Mouse (Mus musculus) 416B (cell line): ENCODE data around the gene Uimc1.
A peak's percentile ranks its signal among the peaks of the same experiment; 100 is the strongest.
"Not testable (repeated sequence)": the region's sequence is repeated elsewhere in the genome, so short reads cannot be mapped to it uniquely, and the experiment has no call there.

Experiments
- DNase-seq: peaks from one replicate; pipeline ENCODE4 v3.0.0; 2011; ENCODE audit warnings: low read depth

The Uimc1 gene

DNA sequence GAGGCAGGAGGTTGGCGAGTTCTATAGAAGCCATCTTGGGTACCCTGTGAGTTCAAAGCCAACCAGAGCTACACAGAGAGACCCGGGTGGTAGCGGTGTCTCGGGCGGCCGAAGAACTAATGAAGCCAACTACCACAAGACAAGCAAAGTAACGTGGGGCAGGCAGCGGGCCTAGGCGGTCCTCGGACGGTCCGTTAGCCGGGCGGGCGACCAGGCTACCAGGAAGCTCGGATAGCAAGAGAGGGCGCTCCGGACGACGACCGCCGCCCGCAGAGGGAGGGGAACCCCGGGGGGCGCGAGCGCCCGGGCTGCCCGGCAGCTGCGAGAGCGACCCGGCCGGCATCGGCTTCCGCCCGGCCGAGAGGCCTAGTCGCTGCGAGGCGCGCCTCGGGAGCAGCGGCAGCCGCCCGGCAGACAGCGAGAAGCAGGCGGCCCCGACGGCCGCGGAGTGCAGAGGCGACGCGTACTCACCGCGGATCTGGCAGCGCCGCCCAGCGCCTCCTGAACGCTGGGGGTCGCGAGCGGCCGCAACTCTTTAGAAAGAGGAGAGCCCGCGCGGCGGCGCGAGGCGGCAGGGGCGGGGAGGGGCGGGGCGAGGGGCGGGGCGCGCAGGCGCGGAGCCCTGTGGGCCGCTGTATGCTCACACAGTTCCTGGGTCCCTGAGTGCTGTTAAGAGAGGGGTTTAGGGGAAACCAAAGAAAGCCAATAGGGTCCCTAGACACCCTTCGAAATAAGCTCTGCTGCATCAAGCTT is at the start of gene Uimc1:
Uimc1 (minus strand) TSS at position 575 of the 753 bp plus-strand sequence.
- peak; percentile 85 for DNase-seq

DNA sequence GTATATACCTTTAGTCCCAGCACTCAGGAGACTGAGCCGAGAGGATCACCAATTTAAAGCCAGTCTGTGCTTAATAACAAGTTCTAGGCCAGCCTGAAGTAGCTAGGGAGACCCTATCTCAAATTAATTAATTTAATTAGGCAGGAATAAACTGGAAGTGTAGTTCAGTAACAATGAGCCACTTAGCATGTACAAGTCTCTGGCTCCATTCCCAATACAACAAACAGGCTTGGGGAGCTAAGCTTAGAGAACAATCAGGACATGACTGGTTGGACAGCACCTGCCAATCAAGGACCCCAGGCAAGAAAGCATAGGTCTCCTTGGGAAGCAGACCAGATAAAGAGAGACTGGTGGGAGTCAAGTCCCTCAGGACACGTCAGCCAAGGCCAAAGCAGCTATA is 40.2 kb upstream of the Uimc1 start:
- DNase-seq = no peak

DNA sequence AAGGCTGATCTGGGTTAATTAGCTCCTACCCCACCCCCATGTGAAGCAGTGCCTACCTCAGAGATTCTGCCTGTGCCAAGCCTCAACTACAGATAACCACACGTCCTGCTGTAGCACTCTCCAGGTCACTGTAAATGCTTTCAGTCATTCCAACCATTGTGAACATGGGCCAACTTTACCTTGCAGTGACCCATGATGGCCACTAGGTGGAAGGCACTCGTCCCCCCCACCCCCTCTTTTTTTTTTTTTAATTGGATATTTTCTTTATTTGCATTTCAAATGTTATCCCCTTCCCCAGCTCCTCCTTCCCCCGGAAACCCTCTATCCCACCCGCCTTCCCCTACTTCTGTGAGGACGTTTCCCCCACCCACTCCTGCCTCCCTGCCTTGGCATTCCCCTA is 35.3 kb upstream of the Uimc1 start:
- DNase-seq = peak; percentile 26

DNA sequence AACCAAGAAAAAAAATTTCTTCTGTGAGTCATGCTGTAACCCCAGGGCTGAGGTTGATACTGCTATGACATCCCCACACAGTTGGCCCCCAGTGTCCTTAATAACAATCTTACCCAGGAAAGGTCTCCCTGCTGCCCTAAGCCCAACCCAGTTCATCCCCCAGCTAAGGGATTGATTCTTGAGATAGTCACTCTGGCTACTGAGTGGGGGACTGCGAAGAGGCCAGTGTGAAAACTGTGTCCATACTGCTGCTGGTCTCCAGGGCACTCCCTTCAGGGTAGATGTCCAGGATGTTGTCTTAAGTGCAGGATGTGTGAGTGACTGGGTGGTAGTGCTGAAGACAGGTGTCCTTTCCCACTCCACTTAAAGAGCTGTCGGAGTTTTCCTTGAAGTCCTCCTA is 33.3 kb upstream of the Uimc1 start, which contains the start of gene Gm17617:
Gm17617 (minus strand) TSS at position 101 of the 400 bp plus-strand sequence.
- no peak for DNase-seq

DNA sequence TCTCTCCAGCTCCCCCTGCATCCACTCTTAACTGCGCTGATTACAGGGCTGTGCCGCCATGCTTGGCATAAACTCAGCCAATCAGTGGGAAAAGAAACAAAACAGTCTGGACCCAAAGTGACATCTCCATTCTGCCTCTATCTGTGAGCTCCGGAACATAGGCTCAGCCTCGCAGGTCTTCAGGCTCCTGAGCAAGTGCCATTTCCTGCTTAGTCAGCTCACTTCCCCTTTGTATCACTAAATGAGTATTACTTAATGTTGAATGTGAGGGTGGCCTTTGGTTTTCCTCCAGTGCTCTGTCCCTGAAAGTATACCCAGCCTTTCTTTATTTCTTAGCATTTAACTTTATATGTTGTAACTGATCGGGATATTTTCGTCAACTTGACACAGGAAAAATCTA is 24.8 kb upstream of the Uimc1 start:
- peak; percentile 81 for DNase-seq

DNA sequence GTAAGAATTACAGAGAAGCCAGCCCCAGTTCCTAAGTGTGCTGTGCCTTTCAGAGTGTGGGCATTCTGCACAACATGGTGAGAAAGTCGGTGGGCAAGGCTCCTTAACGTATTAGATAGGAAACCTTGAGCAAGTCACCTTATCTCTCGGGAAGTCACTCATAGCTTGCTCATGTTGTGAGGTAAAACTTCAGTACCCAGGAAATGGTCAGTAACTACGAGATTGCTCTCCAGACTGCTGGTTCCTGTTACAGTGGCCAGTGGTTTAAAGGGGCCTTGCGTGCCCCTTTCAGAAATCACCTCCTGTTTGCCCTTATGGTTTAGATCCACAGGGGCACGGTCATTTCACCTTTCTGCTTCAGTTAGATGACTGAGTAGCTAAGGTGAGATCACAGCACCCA is 14.3 kb upstream of the Uimc1 start:
- DNase-seq = peak; percentile 77

DNA sequence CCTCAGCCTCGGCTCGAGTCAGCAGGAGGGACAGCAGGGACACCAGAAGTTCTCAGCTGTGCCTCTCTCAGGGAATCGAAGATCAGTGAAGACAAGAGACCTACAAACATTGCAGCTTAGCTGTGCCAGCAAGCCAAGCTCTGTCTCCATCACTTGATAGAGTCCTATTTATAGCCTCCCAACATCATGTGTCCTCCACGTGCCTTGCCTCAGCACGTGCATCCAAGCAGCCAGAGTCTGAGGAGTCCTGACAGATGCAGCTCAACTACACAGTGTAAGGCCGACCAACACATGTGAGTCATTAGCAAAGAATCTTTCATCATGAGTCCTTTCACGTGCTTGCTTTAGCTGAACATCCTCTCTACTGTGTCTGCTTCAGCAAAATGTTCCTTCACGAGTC is 7.6 kb upstream of the Uimc1 start:
- DNase-seq = no peak

DNA sequence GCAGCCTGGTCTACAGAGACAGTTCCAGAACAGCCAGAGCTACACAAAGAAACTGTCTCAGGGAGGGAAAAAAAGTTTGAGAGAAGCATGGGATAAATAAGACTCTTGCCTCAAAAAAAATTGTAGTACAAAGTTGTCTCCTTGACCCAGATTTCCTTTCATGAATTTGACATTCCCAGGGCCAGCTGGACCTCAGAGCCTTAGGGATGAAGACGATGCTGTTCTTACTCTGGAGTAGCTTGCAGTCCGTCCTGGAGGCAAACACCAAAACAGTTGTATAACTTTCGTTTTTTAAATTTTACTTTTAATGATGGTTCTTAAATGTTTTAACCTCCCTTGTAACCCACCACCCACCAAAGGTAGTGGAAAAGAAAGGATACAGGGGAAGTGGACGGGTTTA is 7.0 kb upstream of the Uimc1 start:
- no peak for DNase-seq

DNA sequence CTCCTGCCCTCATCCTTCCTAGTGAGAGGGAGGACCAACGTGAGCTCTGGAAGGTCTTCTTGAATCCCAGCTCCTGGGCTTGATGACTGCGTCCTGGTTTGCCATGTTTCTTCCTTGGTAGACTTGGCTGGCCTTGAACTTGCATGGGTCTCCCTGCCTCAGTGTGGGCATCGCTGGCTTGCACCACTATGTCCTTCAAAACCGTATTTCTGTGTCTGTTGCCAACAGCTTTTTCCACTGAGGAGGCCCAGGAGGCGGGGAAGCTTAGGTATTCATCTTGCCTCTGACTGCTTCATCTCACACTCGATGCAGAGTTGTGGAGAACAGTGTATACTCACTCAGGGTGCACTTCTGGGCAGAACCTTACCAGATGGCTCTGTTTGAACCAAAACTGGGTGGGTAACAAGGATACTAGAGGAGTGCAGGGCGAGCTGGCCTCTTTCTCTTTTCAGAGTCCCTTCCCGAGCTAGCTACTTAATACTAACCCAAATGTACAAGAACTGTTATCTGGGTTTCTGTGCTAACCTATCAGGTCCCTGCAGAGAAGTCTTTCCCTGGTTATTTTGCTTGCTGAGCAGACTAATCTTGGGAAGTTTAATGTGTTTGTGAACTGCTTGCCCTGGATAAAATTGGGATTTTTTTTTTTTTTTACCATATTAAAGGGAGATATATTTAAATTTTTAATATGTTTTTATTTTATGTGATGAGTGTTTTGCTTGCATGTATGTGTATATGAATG is 6.0 kb upstream of the Uimc1 start:
- DNase-seq = peak; percentile 37

DNA sequence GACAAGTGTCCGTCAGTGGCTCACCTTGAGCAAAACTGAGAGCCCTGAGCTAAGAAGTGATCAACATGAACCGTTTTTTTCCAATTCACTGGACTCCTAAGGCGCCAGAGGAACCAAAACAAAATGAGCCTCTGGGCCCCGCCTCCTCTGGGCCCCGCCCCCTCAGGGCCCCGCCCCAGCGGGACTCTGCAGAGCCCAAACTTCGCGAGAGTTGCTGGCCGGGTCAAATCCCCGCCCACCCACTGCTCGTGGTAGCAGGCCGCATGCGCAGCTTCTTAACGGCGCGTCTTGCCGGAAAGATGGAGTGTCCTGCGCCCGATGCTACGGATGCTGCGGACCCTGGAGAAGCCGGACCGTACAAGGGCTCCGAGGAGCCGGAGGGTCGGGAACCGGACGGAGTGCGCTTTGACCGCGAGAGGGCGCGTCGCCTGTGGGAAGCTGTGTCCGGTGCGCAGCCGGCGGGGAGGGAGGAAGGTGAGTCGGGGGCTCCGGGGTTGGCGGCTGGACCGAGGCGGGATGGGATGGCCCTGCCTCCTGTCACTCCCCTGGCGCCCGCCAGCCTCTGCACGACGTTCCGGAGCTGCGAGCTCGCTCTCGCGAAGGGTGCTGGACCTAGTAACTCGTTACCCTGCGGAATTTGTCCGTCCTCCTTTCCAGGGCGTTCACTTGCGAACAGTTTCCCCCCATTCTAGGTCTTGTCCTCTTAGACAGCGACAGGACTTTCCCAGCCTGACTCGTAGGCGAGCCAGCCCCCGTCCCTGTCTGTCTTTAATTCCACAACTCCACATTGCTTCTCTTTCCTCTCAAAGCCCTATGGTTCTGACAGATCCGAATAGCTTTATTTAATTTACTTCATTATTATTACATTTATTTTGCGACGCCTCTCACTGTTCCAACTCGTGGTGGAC is 5.2 kb upstream of the Uimc1 start, which contains the start of gene Zfp346:
Zfp346 (plus strand) TSS at position 267 of the 908 bp plus-strand sequence.
- DNase-seq = peak; percentile 97

DNA sequence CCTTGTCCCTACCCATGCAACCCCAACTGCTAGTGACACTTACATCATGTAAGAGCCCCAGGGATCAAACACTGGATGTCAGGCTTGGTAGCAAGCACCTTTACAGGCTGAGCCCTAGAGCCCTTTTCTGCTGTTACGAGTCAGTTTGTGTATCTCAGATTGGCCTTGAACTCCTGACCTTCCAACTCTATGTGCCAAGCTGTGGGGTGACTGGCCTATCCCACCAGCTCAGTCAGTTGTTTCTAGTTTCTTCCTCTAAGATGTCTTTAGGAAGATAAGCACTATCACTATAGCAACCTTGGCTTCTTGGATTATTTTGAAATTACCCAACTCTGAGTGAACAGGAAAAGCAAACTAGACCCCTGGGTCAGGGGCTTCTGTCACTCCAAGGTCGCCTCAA is 3.3 kb upstream of the Uimc1 start:
- DNase-seq = peak; percentile 68

DNA sequence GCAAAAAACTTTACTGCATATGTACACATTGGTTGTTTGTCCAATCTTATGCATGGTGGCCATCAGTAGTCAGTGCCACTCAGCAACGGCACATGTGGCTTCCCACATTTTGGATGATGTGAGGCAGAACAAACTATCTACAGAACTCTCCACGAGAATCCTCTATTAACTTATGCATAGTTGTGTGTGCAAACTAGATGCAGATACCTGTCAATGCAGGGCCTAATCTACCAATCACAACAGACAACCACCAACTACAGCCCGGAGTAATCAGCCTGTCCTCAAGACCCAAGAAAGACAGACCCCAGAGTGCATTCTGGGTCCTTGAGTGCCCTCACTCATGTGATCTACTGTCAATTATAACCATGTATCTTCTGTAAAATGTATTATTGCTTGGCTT is 2.3 kb upstream of the Uimc1 start:
- DNase-seq = no peak

DNA sequence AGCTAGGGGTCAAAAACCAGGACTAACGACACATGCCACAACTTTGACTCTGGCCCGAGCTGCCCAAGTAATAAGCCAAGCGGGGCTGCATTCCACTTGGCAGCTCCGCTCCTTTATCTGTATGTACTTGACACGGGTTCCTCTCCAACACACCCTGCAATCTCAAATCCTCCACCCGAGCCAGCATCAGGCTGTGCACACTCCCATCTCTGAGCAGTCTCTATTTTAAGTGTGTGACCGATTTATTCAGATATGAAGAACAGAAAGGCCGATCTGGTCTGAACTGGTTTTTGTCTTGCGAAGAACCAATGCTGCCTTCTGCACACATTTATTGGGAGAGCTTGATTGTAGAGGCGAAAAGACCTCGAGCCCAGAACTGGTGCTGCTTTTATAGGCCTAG is 1.5 kb upstream of the Uimc1 start:
- no peak for DNase-seq

DNA sequence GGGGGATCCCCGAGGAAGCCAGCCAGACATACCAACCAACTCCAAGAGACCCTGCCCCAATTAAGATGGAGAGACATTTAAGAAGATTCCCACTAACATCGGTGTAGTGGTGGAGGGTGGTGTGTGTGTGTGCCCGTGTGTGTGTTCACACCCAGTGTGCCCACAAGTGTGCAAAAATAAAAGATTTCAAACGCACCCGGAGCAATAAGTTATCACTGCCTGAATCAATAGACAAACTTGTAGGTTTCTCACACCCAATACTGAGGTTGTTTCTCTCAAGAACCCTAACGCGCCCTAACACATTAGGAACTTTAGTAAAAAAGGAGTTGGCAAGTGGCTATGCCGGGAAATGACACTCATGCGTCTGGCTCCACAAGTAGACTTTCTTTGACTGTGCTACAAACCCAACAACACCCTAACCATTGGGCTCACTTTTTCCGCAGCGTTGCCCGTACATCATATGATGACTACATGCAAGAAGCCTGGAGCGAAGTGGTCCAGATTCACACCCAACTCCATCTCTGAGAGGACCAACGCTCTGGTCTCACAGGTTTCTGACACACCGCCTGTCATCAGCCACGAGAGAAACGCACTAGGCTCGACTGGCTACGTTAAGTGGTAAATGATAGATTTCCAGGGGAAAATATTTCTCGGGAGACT is 904 bp downstream of the Uimc1 start:
- peak; percentile 79 for DNase-seq

DNA sequence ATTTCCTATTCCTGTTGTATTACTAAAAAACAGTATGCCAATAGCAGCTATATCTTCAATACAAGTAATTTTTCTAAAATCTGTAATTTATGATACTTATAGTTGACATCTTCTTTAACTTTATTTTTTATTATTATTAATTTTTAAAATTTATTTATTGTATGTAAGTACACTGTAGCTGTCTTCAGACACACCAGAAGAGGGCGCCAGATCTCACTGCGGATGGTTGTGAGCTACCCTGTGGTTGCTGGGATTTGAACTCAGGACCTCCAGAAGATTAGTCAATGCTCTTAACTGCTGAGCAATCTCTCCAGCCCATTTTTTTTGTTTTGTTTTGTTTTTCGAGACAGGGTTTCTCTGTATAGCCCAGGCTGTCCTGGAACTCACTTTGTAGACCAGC is 2.3 kb downstream of the Uimc1 start:
- DNase-seq = not testable (repeated sequence)

DNA sequence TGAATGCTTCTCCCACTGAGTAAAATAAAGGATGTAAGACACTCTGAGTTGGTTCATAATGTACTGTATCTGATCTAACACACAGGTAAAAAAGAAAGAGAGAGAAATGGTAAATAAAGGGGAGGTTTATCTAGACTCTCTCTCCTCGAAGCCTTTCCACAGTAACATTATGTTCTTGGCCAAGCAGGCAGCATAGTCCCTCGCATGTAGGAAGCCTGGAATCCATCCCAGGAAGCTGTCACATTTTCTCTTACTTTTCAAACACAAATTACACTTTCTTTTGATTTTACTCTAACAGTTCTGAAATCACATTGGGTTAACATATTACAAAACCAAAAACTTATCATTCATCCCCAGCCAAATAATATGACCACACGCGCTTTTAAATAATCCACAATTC is 7.5 kb downstream of the Uimc1 start:
- DNase-seq = no peak

DNA sequence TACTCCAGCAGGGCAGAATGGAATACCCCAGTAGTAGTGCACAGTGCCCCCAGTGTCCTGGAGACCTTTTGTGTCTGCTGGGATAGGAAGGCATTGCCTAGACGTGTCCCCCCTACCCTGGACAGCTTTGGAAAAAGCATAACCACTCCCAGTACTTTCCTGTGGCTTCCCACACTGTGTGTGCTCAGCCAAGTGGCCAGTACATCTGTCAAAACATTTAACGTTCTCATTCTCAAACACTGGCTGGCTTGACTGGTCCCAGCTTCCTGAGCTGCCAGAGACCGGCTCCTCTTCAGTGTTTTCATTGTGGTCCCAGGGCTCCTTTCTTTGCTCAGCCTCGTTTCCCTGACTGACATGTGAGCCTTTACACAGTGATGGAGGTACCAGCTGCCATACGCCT is 24.5 kb downstream of the Uimc1 start:
- no peak for DNase-seq

DNA sequence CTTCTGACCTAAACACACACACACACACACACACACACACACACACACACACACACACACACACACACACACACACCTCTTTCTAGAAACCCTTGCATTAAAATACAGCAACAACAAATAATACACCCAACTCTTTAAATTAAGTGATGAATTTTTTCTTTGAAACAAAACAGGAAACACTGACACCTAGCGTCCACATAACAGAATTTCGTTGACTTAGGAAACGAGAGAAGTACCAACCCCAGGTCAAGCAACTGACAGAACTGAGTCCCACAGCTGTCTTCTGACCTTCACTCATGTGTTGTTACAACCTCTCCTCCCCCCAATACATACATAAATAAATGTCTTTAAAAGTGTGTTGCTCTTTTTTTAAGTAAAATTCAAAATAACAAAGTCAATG is 28.8 kb downstream of the Uimc1 start:
- DNase-seq = peak; percentile 78

DNA sequence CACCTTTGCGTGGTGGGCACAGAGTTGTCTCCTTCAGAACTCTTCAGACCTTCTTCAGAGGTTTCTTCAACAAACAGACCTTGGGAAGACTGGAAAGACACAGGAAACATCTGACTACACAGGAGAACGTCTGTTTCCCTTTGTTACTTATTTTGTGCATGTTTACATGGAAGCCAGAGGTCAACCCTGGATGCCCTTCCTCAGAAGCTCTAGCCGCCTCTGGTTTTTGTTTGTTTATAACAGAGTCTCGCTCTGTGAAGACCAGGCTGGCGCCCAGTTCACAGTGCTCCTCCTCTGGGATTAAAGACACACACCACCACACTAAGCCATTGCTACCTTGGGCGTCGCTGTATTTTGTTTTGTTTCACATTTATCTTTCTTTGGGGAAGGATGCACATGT is 30.4 kb downstream of the Uimc1 start:
- no peak for DNase-seq

DNA sequence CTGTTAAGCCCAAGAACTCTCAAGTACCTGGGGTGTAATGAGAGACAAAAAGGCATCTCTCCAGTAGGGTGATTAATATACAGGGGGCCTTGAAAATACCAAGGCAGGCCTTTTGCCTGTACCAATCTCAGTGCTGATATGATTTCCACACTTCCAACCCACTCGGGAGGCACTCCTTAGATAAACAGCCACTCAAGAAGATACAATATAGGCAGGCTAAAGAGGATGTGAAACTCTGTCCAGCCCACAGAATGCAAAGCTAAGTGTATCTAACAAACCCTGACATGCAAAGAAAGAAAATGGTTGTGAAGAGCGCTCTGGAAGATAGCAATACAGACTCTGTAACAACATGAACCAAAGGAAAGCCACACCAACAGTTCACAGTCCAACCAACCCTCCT is 36.8 kb downstream of the Uimc1 start:
- DNase-seq = no peak

DNA sequence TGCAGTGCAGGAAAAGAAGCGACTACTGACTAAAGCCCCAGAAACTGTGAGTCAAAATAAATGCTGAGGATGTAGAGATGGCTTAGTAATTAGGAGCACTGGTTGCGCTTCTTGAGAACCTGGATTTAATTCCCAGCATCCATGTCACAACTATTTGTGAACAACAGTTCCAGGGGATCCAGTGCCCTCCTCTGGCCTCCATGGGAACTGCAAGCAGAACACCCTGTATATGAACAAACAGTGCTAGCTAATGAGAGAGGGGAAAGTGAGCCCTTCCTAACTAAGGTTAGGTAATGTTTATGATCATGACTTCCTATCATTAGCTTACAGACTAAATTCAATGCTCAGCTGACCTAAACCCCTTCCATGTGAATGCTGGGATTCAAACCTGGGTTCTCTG is 42.1 kb downstream of the Uimc1 start:
- peak; percentile 46 for DNase-seq

DNA sequence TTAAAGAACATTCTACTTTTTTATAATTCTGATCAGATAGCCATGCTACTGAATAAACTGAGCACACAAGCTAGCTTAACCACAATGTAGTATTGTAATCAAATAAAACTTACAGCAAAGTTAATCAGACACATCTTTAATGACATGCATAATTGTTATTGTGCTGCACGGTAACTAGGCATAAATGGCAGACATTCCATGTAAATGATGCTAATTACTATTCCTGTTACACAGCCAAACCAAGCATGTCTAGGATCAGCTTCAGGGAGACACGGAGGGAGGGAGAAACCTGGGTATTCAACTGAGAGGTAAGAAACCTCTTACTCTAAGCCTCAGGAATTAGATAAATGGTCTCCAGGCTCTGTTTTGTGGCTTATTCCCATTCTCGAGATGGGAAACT is 52.4 kb downstream of the Uimc1 start:
- DNase-seq = no peak
